9 mouse cellular contexts compared by ENCODE assay signal in the genomic region with DNA sequence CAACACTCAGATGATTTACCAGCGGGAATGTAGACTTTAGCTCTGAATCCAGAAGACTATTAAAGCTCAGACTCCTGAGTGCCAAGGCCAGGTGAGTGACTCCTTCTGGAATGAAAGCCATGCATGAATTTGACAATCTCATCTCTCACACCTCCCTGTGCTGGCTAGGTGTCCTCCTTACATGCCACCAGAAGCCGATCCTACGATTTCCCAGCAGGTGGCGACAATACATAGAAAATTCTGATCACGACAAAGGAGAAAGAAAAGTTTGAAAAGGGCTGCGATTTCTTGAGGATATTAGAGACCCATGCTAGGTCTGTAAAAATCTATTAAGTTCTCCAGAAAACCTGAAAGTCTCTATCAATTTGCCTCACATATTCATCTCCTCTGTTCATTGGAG.
DNase-seq lines count a peak whose midpoint lies in the region; ATAC-seq lines count a peak whose summit lies in the region.
"Had no signal": no experiment of that assay in that cellular context is flagged by ENCODE, and none has a peak within 500 bp of the region (broad histone marks: within the 10 kb centered on the region; RNA-seq: fewer than 3 reads in every experiment).

No protein-coding gene starts in this region.

- intact Hi-C loops in left cerebral cortex, postnatal 4 days (cut with DNase I) = loop anchor here (5.0 kb wide), 2 partner anchors 571 to 706 kb away; a partner anchor contains a TSS

- 26% methylated on average over 6 of the region's 6 CpGs for WGBS in neural tube, embryonic 11.5 days

- no peaks in the 10 kb centered on the region for H3K9me3 ChIP-seq in neural tube, embryonic 11.5 days (ENCODE audit: control insufficient read depth, low read length)
- H3K9me3 ChIP-seq: embryonic facial prominence, embryonic 12.5 days had no signal

- H3K27me3 ChIP-seq in neural tube, embryonic 11.5 days (ENCODE audit: control insufficient read depth, insufficient read depth, low read length) = no peaks in the 10 kb centered on the region
- H3K27me3 ChIP-seq: embryonic facial prominence, embryonic 12.5 days had no signal

- no peak for ATAC-seq in neural tube, embryonic 11.5 days (ENCODE audit: insufficient read depth, low FRiP score, low TSS enrichment)

- H3K9ac ChIP-seq in neural tube, embryonic 11.5 days (ENCODE audit: low read length) = no peak overlapping the region
- H3K9ac ChIP-seq: embryonic facial prominence, embryonic 12.5 days had no signal

- no peaks in the 10 kb centered on the region for H3K36me3 ChIP-seq in neural tube, embryonic 11.5 days (ENCODE audit: control insufficient read depth, insufficient read depth, low read length)
- H3K36me3 ChIP-seq: embryonic facial prominence, embryonic 12.5 days had no signal

- H3K4me2 ChIP-seq in neural tube, embryonic 11.5 days (ENCODE audit: low read depth) = no peak overlapping the region
- H3K4me2 ChIP-seq: embryonic facial prominence, embryonic 12.5 days had no signal

- no peaks in the 10 kb centered on the region for H3K4me1 ChIP-seq in neural tube, embryonic 11.5 days (ENCODE audit: control insufficient read depth, insufficient read depth, low read length)

- H3K27ac ChIP-seq in neural tube, embryonic 11.5 days (ENCODE audit: low read depth, low read length) = no peak overlapping the region
- H3K27ac ChIP-seq: embryonic facial prominence, embryonic 12.5 days had no signal

- no peak overlapping the region for H3K4me3 ChIP-seq in neural tube, embryonic 11.5 days (ENCODE audit: low read depth, low read length)
- H3K4me3 ChIP-seq: embryonic facial prominence, embryonic 12.5 days had no signal

- peak; percentile 14 to 62 for DNase-seq in spleen, postnatal 4 days (ENCODE audit: low spot score in 2 of 2)
- no peak for DNase-seq in spleen, adult 12 weeks (ENCODE audit: low spot score)
- DNase-seq in cerebellum, adult 9-10 months = peak; percentile 16
- DNase-seq in frontal cortex, postnatal 10 days (ENCODE audit: low spot score in 2 of 2) = peak; percentile 28 to 68
- DNase-seq in kidney, adult 8-10 months = peak; percentile 47 to 65
- peak; percentile 63 for DNase-seq in left cerebral cortex, postnatal 4 days
- peak; percentile 70 for DNase-seq in neural tube, embryonic 11.5 days (ENCODE audit: low spot score)
- peak; percentile 17 to 34 for DNase-seq in thymus, postnatal 36 days
